Mouse (Mus musculus) MEL (cell line): Measurements from ENCODE around the gene Cnot2. TPM values are rescaled to one million over a fixed set of nuclear protein-coding genes. Genes with fewer than 3 reads are reported as not detected.

Experiments used
- DNase-seq: peaks from one replicate; pipeline ENCODE4 v3.0.0; 2011; ENCODE audit warnings: low read depth, low spot score
- H3K27ac ChIP-seq: 2 replicates; pipeline ENCODE4 v1.5.1; 2012; ENCODE audit warnings: low read depth, mild to moderate bottlenecking, control low read depth, low read length, moderate library complexity; ENCODE audit not compliant: control insufficient read depth
- H3K27me3 ChIP-seq, 2 experiments: fragments of 150-350 bp in 1 of 2; sonication (generic) in 1 of 2; 2 replicates each; pipeline ENCODE4 v1.6.1; 2012; ENCODE audit warnings: low read length in 2 of 2, mild to moderate bottlenecking in 2 of 2, improper control_type of control experiment in 1 of 2, moderate library complexity in 1 of 2; ENCODE audit not compliant: insufficient read depth in 2 of 2, control insufficient read depth in 1 of 2
- H3K36me3 ChIP-seq, 2 experiments: 2 replicates each; pipeline ENCODE4 v1.6.1; 2012 to 2014; ENCODE audit warnings: low read length in 2 of 2, improper control_type of control experiment in 1 of 2, inconsistent platforms in 1 of 2, mild to moderate bottlenecking in 1 of 2; ENCODE audit not compliant: insufficient read depth in 2 of 2, control insufficient read depth in 1 of 2
- H3K4me1 ChIP-seq, 2 experiments: fragments of 150-350 bp in 1 of 2; sonication (generic) in 1 of 2; 2 replicates each; pipeline ENCODE4 v1.6.1; 2012; ENCODE audit warnings: low read length in 2 of 2, improper control_type of control experiment in 1 of 2, mild to moderate bottlenecking in 1 of 2; ENCODE audit not compliant: insufficient read depth in 2 of 2, control insufficient read depth in 1 of 2
- H3K4me3 ChIP-seq, 2 experiments: fragments of 150-350 bp in 1 of 2; sonication (generic) in 1 of 2; 2 replicates each; pipeline ENCODE4 v1.5.1; 2012; ENCODE audit warnings: low read depth in 2 of 2, low read length in 2 of 2, mild to moderate bottlenecking in 2 of 2, moderate library complexity in 2 of 2, control low read depth in 1 of 2, improper control_type of control experiment in 1 of 2; ENCODE audit not compliant: control insufficient read depth in 1 of 2, insufficient read depth in 1 of 2
- H3K79me2 ChIP-seq: 2 replicates; pipeline ENCODE4 v1.6.1; 2012; ENCODE audit warnings: mild to moderate bottlenecking, low read length, moderate library complexity; ENCODE audit not compliant: control insufficient read depth, poor library complexity, insufficient read depth
- H3K9ac ChIP-seq: 2 replicates; pipeline ENCODE4 v1.6.1; 2012; ENCODE audit warnings: low read depth, mild to moderate bottlenecking, control low read depth, low read length, moderate library complexity; ENCODE audit not compliant: control insufficient read depth, poor library complexity, severe bottlenecking
- H3K9me3 ChIP-seq: fragments of 150-350 bp; sonication (generic); replicated peaks from 2 replicates; pipeline ENCODE4 v1.6.1; 2012; ENCODE audit warnings: mild to moderate bottlenecking, low read length, improper control_type of control experiment, moderate library complexity; ENCODE audit not compliant: insufficient read depth
- CHD2 ChIP-seq: IDR thresholded peaks from 2 replicates; pipeline ENCODE4 v1.6.1; 2011; ENCODE audit warnings: low read length, improper control_type of control experiment
- E2F4 ChIP-seq: IDR thresholded peaks from 2 replicates; pipeline ENCODE4 v1.6.1; 2011; ENCODE audit warnings: low read depth, low read length, improper control_type of control experiment, borderline replicate concordance
- HCFC1 ChIP-seq: IDR thresholded peaks from 2 replicates; pipeline ENCODE4 v1.6.1; 2012; ENCODE audit warnings: low read depth, mild to moderate bottlenecking, inconsistent platforms, low read length, improper control_type of control experiment, moderate library complexity
- KAT2A ChIP-seq: conservative IDR thresholded peaks from 2 replicates; pipeline ENCODE4 v1.6.1; 2012; ENCODE audit warnings: low read depth, low read length, improper control_type of control experiment, inconsistent platforms
- MYB ChIP-seq: IDR thresholded peaks from 2 replicates; pipeline ENCODE4 v1.6.1; 2011; ENCODE audit warnings: mild to moderate bottlenecking, low read depth, low read length, improper control_type of control experiment
- POLR2AphosphoS2 ChIP-seq: IDR thresholded peaks from 2 replicates; pipeline ENCODE4 v1.6.1; 2011; ENCODE audit warnings: low read length, improper control_type of control experiment
- POLR2AphosphoS5 ChIP-seq: IDR thresholded peaks from 2 replicates; pipeline ENCODE4 v1.6.1; 2012; ENCODE audit warnings: low read depth, borderline replicate concordance, mild to moderate bottlenecking, inconsistent platforms, low read length, moderate library complexity, mixed read lengths
- RAD21 ChIP-seq: IDR thresholded peaks from 2 replicates; pipeline ENCODE4 v1.6.1; 2011; ENCODE audit warnings: mild to moderate bottlenecking, low read depth, low read length, improper control_type of control experiment
- SIN3A ChIP-seq: IDR thresholded peaks from 2 replicates; pipeline ENCODE4 v1.6.1; 2012; ENCODE audit warnings: low read length, improper control_type of control experiment, inconsistent platforms
- TBP ChIP-seq: IDR thresholded peaks from 2 replicates; pipeline ENCODE4 v1.8.0; 2011; ENCODE audit warnings: low read depth, low read length, improper control_type of control experiment
- TCF12 ChIP-seq: IDR thresholded peaks from 2 replicates; pipeline ENCODE4 v1.6.1; 2014; ENCODE audit warnings: low read depth, mild to moderate bottlenecking, inconsistent platforms, low read length, improper control_type of control experiment, moderate library complexity
- USF1 ChIP-seq: IDR thresholded peaks from 2 replicates; pipeline ENCODE4 v1.6.1; 2014; ENCODE audit warnings: low read depth, mild to moderate bottlenecking, inconsistent platforms, low read length, improper control_type of control experiment, moderate library complexity
- USF2 ChIP-seq, 2 experiments: IDR thresholded peaks; 2 replicates each; pipeline ENCODE4 v1.6.1; 2011 to 2012; ENCODE audit warnings: improper control_type of control experiment in 2 of 2, low read length in 2 of 2, borderline replicate concordance in 1 of 2, inconsistent platforms in 1 of 2, low read depth in 1 of 2, mild to moderate bottlenecking in 1 of 2; ENCODE audit not compliant: insufficient read depth in 1 of 2
- ZNF384 ChIP-seq: IDR thresholded peaks from 2 replicates; pipeline ENCODE4 v1.6.1; 2012; ENCODE audit warnings: low read depth, mild to moderate bottlenecking, inconsistent platforms, low read length, improper control_type of control experiment
- polyA plus RNA-seq, 2 experiments: library from polyadenylated mRNA; stranded (reverse) in 1 of 2; unstranded in 1 of 2; fragments of >175 nt in 1 of 2; fragments of >200 nt in 1 of 2; gene quantifications; 2 replicates each; pipeline versions ENCODE4 v1.2.1 to v1.2.4; 2012; ENCODE audit warnings: low replicate concordance in 2 of 2, low read depth in 1 of 2; ENCODE audit not compliant: insufficient read length in 2 of 2, insufficient read depth in 1 of 2, missing spikeins in 1 of 2
- total RNA-seq: library from RNA; depleted of rRNA; stranded (reverse); fragments of 300-350 nt; gene quantifications from 2 replicates; pipeline ENCODE4 v1.2.3, GENCODE M21; 2012; rRNA removed

Cnot2 gene
- total and polyA plus RNA-seq, 3 experiments, result 84.3 to 554 (median 88.8) TPM

DNA sequence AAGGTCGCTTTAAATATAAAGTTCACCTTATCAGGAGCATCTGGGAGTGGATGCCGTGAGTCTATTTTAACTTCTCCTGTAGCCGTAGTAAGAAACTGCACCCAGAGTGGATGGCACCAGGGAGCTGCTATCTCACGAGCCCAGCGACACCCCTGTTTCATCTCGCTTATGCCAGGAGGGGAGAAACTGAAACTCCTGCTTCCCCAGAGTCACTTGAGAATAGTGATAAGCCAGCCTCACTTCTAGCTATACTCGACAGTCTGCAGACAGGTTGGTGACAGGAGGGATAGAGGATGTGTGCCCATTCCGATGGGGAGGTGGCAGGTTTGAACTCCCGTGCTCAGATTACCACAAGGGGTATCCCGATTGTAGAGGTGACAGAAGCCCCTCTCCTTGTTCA is 141.2 kb downstream of the Cnot2 start:
- H3K9ac ChIP-seq, result no peak overlapping the region
- H3K27ac ChIP-seq, result no peak overlapping the region
- H3K27me3 ChIP-seq, result no peaks in the 10 kb centered on the region
- H3K9me3 ChIP-seq, result no peaks in the 10 kb centered on the region
- no peak for DNase-seq
- H3K79me2 ChIP-seq, result no peaks in the 10 kb centered on the region
- TF ChIP-seq RAD21, result no peak
- TF ChIP-seq USF1, result no peak
- TF ChIP-seq E2F4, result no peak
- TF ChIP-seq POLR2AphosphoS5, result no peak
- no peak for TF ChIP-seq TBP
- no peak for TF ChIP-seq CHD2
- TF ChIP-seq TCF12, result no peak
- TF ChIP-seq ZNF384, result no peak
- TF ChIP-seq POLR2AphosphoS2, result no peak
- TF ChIP-seq, all 39 proteins: peak for 0
- H3K4me1 ChIP-seq, result no peaks in the 10 kb centered on the region
- no peak overlapping the region for H3K4me3 ChIP-seq
- H3K36me3 ChIP-seq, result no peaks in the 10 kb centered on the region

DNA sequence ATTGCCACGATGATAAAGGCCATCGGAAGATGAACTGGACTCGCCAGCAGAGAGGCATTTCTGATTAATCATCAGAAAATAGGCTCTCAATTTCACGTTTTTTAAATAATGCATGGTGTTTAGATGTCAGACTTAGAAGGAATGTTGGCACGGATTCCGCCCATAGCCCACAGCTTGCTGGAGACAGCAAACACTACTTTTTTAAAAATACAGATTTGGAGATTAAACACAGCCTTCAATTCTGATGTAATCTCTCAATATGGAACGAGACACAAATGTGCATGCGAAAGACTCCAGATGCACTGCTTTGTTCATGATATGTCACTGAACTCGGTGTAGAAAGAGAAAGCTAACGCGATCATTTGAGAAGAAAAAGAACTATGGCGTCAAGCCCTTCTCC is 145.9 kb downstream of the Cnot2 start:
- TF ChIP-seq POLR2AphosphoS5 (no peak), USF2 (IDR thresholded peaks at IDR 0.05; ENCODE audit: borderline replicate concordance in 1 of 2, insufficient read depth in 1 of 2, low read depth in 1 of 2, low read length in 2 of 2) (no peak), KAT2A (no peak), SIN3A (no peak), HCFC1 (no peak), MYB (no peak)
- TF ChIP-seq, all 39 proteins: peak for 0
- Histone ChIP-seq H3K27ac (no peak overlapping the region), H3K27me3 (no peaks in the 10 kb centered on the region), H3K4me1 (no peaks in the 10 kb centered on the region), H3K36me3 (no peaks in the 10 kb centered on the region), H3K9ac (no peak overlapping the region), H3K9me3 (no peaks in the 10 kb centered on the region), H3K79me2 (no peaks in the 10 kb centered on the region), H3K4me3 (no peak overlapping the region)
- no peak for DNase-seq

Other genes starting within 250 kb of the Cnot2 start
- not detected in 2 replicates for gene Kcnmb4, start 107.6 kb downstream of the Cnot2 start, total RNA-seq
- not detected for gene Kcnmb4, start 107.6 kb downstream of the Cnot2 start, polyA plus RNA-seq